Mouse (Mus musculus) embryonic fibroblast, embryonic 13.5 days (primary cell): Measurements from ENCODE around the gene 1500009C09Rik.

Source experiments
- CTCF ChIP-seq: IDR thresholded peaks from 2 replicates; pipeline ENCODE4 v1.5.1; 2011; ENCODE audit warnings: mild to moderate bottlenecking, control low read depth, low read length, moderate library complexity, borderline replicate concordance; ENCODE audit not compliant: insufficient read depth
- POLR2A ChIP-seq: IDR thresholded peaks from 2 replicates; pipeline ENCODE4 v1.6.1; 2011; ENCODE audit warnings: low read depth, mild to moderate bottlenecking, control low read depth, low read length, moderate library complexity

DNA sequence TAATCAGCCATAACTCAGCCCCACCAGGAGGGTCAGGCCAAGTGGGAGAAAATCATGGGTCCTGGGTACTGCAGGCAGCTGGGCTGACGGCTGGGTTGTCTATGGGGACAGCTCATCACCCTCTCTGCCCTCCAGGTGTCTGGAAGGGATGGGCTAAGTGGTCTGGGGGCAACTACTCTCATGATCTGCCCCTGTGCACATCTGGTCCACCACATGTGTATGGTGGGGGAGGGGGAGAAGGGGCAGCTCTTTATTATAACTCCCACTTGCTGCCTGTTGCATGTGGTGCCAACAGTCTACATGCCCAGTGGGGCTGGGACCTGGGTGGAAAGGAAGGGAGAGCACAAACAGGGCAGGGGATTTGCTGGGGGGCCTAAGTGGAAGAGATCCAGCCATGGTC is 41.4 kb upstream of the 1500009C09Rik start:
- TF ChIP-seq CTCF (no peak), POLR2A (no peak)
